Mouse (Mus musculus) lung, adult 2 months (tissue): ENCODE results near the gene Ptpre. TPM values are rescaled to one million over a fixed set of nuclear protein-coding genes. Genes with fewer than 3 reads are reported as not detected.

Experiments used
- DNase-seq: peaks from one replicate; pipeline ENCODE4 v3.0.0; 2022
- H3K4me1 ChIP-seq: fragments of 200-500 bp; 2 replicates; pipeline ENCODE4 v1.6.1; 2011; ENCODE audit warnings: low read length; ENCODE audit not compliant: control insufficient read depth, insufficient read depth
- H3K4me3 ChIP-seq: fragments of 200-500 bp; replicated peaks from 2 replicates; pipeline ENCODE3; 2011; ENCODE audit warnings: low read depth, mild to moderate bottlenecking, control low read depth, low read length; ENCODE audit errors: extremely low read depth
- CTCF ChIP-seq: fragments of 200-500 bp; IDR thresholded peaks from 2 replicates; pipeline ENCODE4 v1.5.1; 2011; ENCODE audit warnings: mild to moderate bottlenecking, low read length, control low read depth; ENCODE audit not compliant: insufficient read depth
- POLR2A ChIP-seq: fragments of 200-500 bp; IDR thresholded peaks from 2 replicates; pipeline ENCODE4 v1.6.1; 2011; ENCODE audit warnings: low read depth, mild to moderate bottlenecking, control low read depth, low read length, borderline replicate concordance; ENCODE audit errors: extremely low read depth
- WGBS: fragments of 180-500 bp; shearing (Covaris S2); methylation state at CpG from one replicate; pipeline ENCODE4 v1.1.7; 2018; 5-methylcytosine and 5-hydroxymethylcytosine counted together
- polyA plus RNA-seq: library from polyadenylated mRNA; depleted of rRNA; stranded (reverse); fragments of >200 nt; gene quantifications from 2 replicates; pipeline ENCODE4 v1.2.3, GENCODE M21; 2012

The Ptpre gene
- polyA plus RNA-seq, 1 experiment: 21.4 TPM

- DNase-seq: no peak
- Histone ChIP-seq H3K4me3 (no peak within 1 kb of the TSS), H3K4me1 (no peaks in the 10 kb centered on the region)
- TF ChIP-seq CTCF: no peak
- no peak for TF ChIP-seq POLR2A
- 90% methylated on average over 7 of the region's 7 CpGs for WGBS
Observed at GRCm38 (mm10) chr7:135528515-135528914, 8.8 kb upstream of the Ptpre start, which contains the start of gene Clrn3. Gene Clrn3 (minus strand): TSS chr7:135528654.

GRCm38 (mm10) chr7:135529068-135529467 is 8.2 kb upstream of the Ptpre start:
- Histone ChIP-seq H3K4me1 (no peaks in the 10 kb centered on the region), H3K4me3 (no peak overlapping the region)
- TF ChIP-seq POLR2A (no peak), CTCF (no peak)
- WGBS: 72% methylated on average over 2 of the region's 2 CpGs
- DNase-seq: no peak

- H3K4me3 ChIP-seq: no peak overlapping the region
- TF ChIP-seq CTCF (no peak), POLR2A (no peak)
- WGBS: 42% methylated on average over 2 of the region's 2 CpGs
- no peaks in the 10 kb centered on the region; the same call in 1 of the 2 replicates for H3K4me1 ChIP-seq
- no peak for DNase-seq
Observed at GRCm38 (mm10) chr7:135534548-135535189, 2.6 kb upstream of the Ptpre start.

DNA sequence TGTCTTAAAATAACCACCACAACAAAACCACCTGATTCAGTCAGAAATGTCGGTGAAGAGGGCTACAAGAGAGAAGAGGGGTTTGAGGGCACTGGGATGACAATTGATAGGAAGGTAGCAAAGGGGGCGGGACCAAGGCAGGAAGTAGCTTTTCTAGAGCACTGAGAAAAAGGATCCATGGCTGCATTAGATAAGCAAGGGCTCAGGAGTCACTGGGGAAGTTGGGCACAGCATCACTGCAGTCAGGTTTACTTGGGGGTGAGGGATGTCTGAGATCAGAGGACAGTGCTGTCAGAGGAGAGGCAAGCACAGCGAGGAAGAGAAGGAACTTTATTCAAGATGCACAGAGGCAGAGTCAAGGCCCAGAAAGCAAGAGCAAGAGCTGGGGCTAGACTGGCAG is 1.4 kb upstream of the Ptpre start:
- TF ChIP-seq CTCF: no peak
- TF ChIP-seq POLR2A: no peak
- WGBS: 67% methylated on average over 3 of the region's 3 CpGs
- no peaks in the 10 kb centered on the region; the same call in 1 of the 2 replicates for H3K4me1 ChIP-seq
- no peak overlapping the region for H3K4me3 ChIP-seq
- DNase-seq: no peak

DNA sequence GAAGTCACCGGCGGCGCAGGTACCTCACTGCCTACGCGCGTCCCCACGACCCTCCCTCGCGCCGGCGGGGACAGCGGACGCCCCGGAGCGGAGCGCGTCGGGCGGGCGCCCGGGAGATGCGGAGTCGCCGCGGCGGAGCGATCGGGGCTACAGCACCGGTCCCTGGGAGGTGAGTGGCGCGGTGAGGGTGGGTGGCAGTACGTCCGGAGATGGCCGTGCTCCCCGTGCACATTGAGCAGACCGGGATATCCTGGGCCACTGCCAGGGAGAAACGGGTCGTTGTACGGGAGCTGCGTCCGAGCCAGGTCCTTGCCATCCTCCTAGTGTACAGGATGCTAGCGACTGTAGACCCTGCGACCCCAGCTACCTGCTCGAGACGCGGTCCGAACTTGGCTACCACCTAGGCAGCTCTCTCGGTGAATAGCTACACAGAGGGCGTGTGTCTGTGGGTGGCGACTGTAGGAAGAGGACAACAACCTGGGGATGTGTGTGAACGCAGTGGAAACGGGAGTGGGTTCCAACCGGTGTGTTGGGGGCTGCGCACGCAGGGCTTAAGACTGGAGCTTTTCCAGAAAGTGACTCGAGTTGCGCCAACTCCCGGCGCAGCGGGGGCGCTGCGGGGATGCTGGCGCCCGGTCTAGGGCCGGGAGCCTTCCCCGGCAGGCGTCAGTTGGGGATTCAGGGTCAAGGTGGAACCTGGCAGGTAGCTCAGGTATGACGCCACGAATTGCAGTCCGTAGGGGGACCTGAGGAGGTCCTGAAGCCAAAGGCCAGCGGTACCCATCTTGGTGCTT is 864 bp downstream of the Ptpre start:
- H3K4me1 ChIP-seq: no peaks in the 10 kb centered on the region; the same call in 1 of the 2 replicates
- TF ChIP-seq CTCF: no peak
- TF ChIP-seq POLR2A: no peak
- DNase-seq: peak; percentile 50
- H3K4me3 ChIP-seq: peak overlapping the region; percentile 60
- WGBS: 2% methylated on average over 71 of the region's 71 CpGs

- 77% methylated on average over 2 of the region's 2 CpGs for WGBS
Observed at GRCm38 (mm10) chr7:135539429-135539828, 2.1 kb downstream of the Ptpre start.

GRCm38 (mm10) chr7:135542235-135542634 is 5.0 kb downstream of the Ptpre start:
- WGBS: 57% methylated on average over 3 of the region's 3 CpGs
- DNase-seq: no peak
- no peaks in the 10 kb centered on the region; the same call in 1 of the 2 replicates for H3K4me1 ChIP-seq
- no peak overlapping the region for H3K4me3 ChIP-seq
- no peak for TF ChIP-seq CTCF
- TF ChIP-seq POLR2A: no peak

More at GRCm38 (mm10) chr7:135539429-135539828, 2.1 kb downstream of the Ptpre start:
- DNase-seq: no peak
- Histone ChIP-seq H3K4me3 (no peak overlapping the region), H3K4me1 (no peaks in the 10 kb centered on the region; the same call in 1 of the 2 replicates)
- no peak for TF ChIP-seq POLR2A

DNA sequence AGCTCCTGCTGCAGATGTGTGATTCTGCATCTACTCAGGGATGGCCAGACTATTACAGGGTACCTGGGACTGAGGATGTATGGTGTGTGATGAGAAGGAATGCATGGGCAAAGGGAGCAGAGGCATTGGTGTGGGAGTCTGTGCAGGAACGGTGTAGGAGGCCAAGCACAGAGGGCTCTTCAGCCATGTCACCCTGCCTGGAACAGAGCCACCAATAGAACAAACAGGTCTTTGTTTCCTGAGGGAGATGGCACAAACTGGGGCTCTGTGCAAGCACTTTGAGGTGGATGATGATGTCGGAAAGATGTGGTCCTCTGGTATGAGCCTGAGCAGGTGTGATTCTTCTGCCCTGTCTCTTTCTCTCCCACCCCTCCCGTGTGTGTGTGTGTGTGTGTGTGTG is 5.8 kb downstream of the Ptpre start:
- no peaks in the 10 kb centered on the region; the same call in 1 of the 2 replicates for H3K4me1 ChIP-seq
- H3K4me3 ChIP-seq: no peak overlapping the region
- WGBS: 42% methylated on average over 3 of the region's 3 CpGs
- no peak for TF ChIP-seq POLR2A
- no peak for TF ChIP-seq CTCF
- DNase-seq: no peak

GRCm38 (mm10) chr7:135544321-135544720 is 7.0 kb downstream of the Ptpre start:
- Histone ChIP-seq H3K4me3 (no peak overlapping the region), H3K4me1 (no peaks in the 10 kb centered on the region)
- TF ChIP-seq POLR2A (no peak), CTCF (no peak)
- DNase-seq: no peak
- 87% methylated on average over 6 of the region's 6 CpGs for WGBS
